Mouse (Mus musculus) heart, embryonic 12.5 days (tissue): ENCODE measurements around the gene Miip. TPM values are rescaled to one million over a fixed set of nuclear protein-coding genes. Genes with fewer than 3 reads are reported as not detected.

Experiments used
- ATAC-seq: fragments of 200-750 bp; cut with Nextera tagmentation; 2 replicates; pipeline ENCODE4 v1.8.0; 2017; ENCODE audit warnings: moderate TSS enrichment, moderate library complexity; ENCODE audit not compliant: insufficient number of reproducible peaks, low FRiP score
- H3K27ac ChIP-seq: fragments of 300-500 bp; sonication (generic); 2 replicates; pipeline ENCODE4 v1.5.1; 2016; ENCODE audit warnings: mild to moderate bottlenecking, moderate library complexity; ENCODE audit not compliant: poor library complexity, severe bottlenecking
- H3K27me3 ChIP-seq: fragments of 300-500 bp; sonication (generic); replicated peaks from 2 replicates; pipeline ENCODE4 v1.6.1; 2016; ENCODE audit warnings: mild to moderate bottlenecking, moderate library complexity
- H3K36me3 ChIP-seq: fragments of 300-500 bp; sonication (generic); 2 replicates; pipeline ENCODE4 v1.6.1; 2016; ENCODE audit warnings: mild to moderate bottlenecking, moderate library complexity
- H3K4me1 ChIP-seq: fragments of 300-500 bp; sonication (generic); replicated peaks from 2 replicates; pipeline ENCODE4 v1.6.1; 2016; ENCODE audit warnings: mild to moderate bottlenecking
- H3K4me2 ChIP-seq: fragments of 300-500 bp; sonication (generic); 2 replicates; pipeline ENCODE4 v1.6.1; 2016; ENCODE audit warnings: mild to moderate bottlenecking, moderate library complexity
- H3K4me3 ChIP-seq: fragments of 300-500 bp; sonication (generic); 2 replicates; pipeline ENCODE4 v1.5.1; 2016; ENCODE audit warnings: mild to moderate bottlenecking
- H3K9ac ChIP-seq: fragments of 300-500 bp; sonication (generic); 2 replicates; pipeline ENCODE4 v1.6.1; 2016; ENCODE audit warnings: mild to moderate bottlenecking, moderate library complexity
- H3K9me3 ChIP-seq: fragments of 300-500 bp; sonication (generic); replicated peaks from 2 replicates; pipeline ENCODE4 v1.6.1; 2016; ENCODE audit warnings: mild to moderate bottlenecking, moderate library complexity
- WGBS: fragments of 180-500 bp; shearing (Covaris S2); methylation state at CpG from one replicate; pipeline ENCODE4 v1.1.7; 2016; 5-methylcytosine and 5-hydroxymethylcytosine counted together
- polyA plus RNA-seq: library from polyadenylated mRNA; unstranded; fragments of >200 nt; fragmentation: Nextera tagmentation; extraction: Ambion mirVana; gene quantifications from 2 replicates; pipeline ENCODE4 v1.2.1, GENCODE M21; 2016

Miip gene
- polyA plus RNA-seq = 23.4 and 26.3 TPM in 2 replicates

- H3K4me3 ChIP-seq = peak within 1 kb of the TSS; percentile 74
- H3K36me3 ChIP-seq = peaks cover 49% of the 10 kb centered on the region
- peaks cover 23% of the 10 kb centered on the region for H3K4me1 ChIP-seq
- H3K9me3 ChIP-seq = no peaks in the 10 kb centered on the region
- under 1% methylated on average over 30 of the region's 30 CpGs for WGBS
- peak within 1 kb of the TSS; percentile 77 for H3K9ac ChIP-seq
- H3K27ac ChIP-seq = peak within 1 kb of the TSS; percentile 73
- ATAC-seq = peak; percentile 98
- no peaks in the 10 kb centered on the region for H3K27me3 ChIP-seq
- H3K4me2 ChIP-seq = peak within 1 kb of the TSS; percentile 84
Measured at GRCm38 (mm10) chr4:147868450-147869031, at the start of gene Miip, which contains the start of gene Fv1. Gene Miip (minus strand): TSS chr4:147868816. Gene Fv1 (plus strand): TSS chr4:147868979.

GRCm38 (mm10) chr4:147909486-147909885, 40.9 kb upstream of the Miip start:
- H3K9ac ChIP-seq = no peak overlapping the region
- peaks cover 43% of the 10 kb centered on the region for H3K36me3 ChIP-seq
- H3K4me2 ChIP-seq = no peak overlapping the region
- no peak for ATAC-seq
- no peak overlapping the region for H3K4me3 ChIP-seq
- peaks cover 16% of the 10 kb centered on the region for H3K4me1 ChIP-seq
- H3K9me3 ChIP-seq = no peaks in the 10 kb centered on the region
- 84% methylated on average over 5 of the region's 5 CpGs for WGBS
- H3K27ac ChIP-seq = no peak overlapping the region
- H3K27me3 ChIP-seq = no peaks in the 10 kb centered on the region

- WGBS = 72% methylated on average over 5 of the region's 5 CpGs
- ATAC-seq = no peak
- no peaks in the 10 kb centered on the region for H3K9me3 ChIP-seq
Measured at GRCm38 (mm10) chr4:147906230-147906629, 37.6 kb upstream of the Miip start.

GRCm38 (mm10) chr4:147905090-147905659, 36.6 kb upstream of the Miip start:
- peak; percentile 1; the same call in 1 of the 2 replicates for ATAC-seq
- Histone ChIP-seq H3K4me2 (peak overlapping the region; percentile 72), H3K36me3 (peaks cover 39% of the 10 kb centered on the region), H3K4me1 (peaks cover 33% of the 10 kb centered on the region), H3K27ac (peak overlapping the region; percentile 8; the same call in 1 of the 2 replicates), H3K4me3 (peak overlapping the region; percentile 78), H3K9ac (peak overlapping the region; percentile 88), H3K27me3 (no peaks in the 10 kb centered on the region), H3K9me3 (no peaks in the 10 kb centered on the region)
- WGBS = 1% methylated on average over 8 of the region's 8 CpGs

More at GRCm38 (mm10) chr4:147906230-147906629, 37.6 kb upstream of the Miip start:
- Histone ChIP-seq H3K27ac (no peak overlapping the region), H3K4me1 (peaks cover 23% of the 10 kb centered on the region), H3K4me3 (no peak overlapping the region), H3K36me3 (peaks cover 38% of the 10 kb centered on the region), H3K9ac (no peak overlapping the region), H3K27me3 (no peaks in the 10 kb centered on the region), H3K4me2 (no peak overlapping the region)

- Histone ChIP-seq H3K9me3 (no peaks in the 10 kb centered on the region), H3K4me1 (peaks cover 37% of the 10 kb centered on the region), H3K9ac (peak within 1 kb of the TSS; percentile 88), H3K27me3 (no peaks in the 10 kb centered on the region), H3K4me3 (peak within 1 kb of the TSS; percentile 78), H3K27ac (peak within 1 kb of the TSS; percentile 86), H3K4me2 (peak within 1 kb of the TSS; percentile 72), H3K36me3 (peaks cover 39% of the 10 kb centered on the region)
- WGBS = under 1% methylated on average over 57 of the region's 59 CpGs
- ATAC-seq = peak; percentile 96
Measured at GRCm38 (mm10) chr4:147904313-147905089, 35.9 kb upstream of the Miip start, which contains the start of gene Mfn2. Gene Mfn2 (minus strand): TSS chr4:147904704.

GRCm38 (mm10) chr4:147903601-147904000, 35.0 kb upstream of the Miip start:
- peak overlapping the region; percentile 88 for H3K9ac ChIP-seq
- no peaks in the 10 kb centered on the region for H3K27me3 ChIP-seq
- H3K36me3 ChIP-seq = peaks cover 44% of the 10 kb centered on the region
- 72% methylated on average over 3 of the region's 3 CpGs for WGBS
- no peak for ATAC-seq
- H3K4me1 ChIP-seq = peaks cover 42% of the 10 kb centered on the region
- no peaks in the 10 kb centered on the region for H3K9me3 ChIP-seq
- H3K4me2 ChIP-seq = peak overlapping the region; percentile 72
- H3K27ac ChIP-seq = peak overlapping the region; percentile 86
- H3K4me3 ChIP-seq = peak overlapping the region; percentile 78

- peaks cover 47% of the 10 kb centered on the region for H3K4me1 ChIP-seq
- peak overlapping the region; percentile 72 for H3K4me2 ChIP-seq
- 86% methylated on average over 12 of the region's 12 CpGs for WGBS
- no peak for ATAC-seq
- no peaks in the 10 kb centered on the region for H3K9me3 ChIP-seq
- peak overlapping the region; percentile 88; the same call in 1 of the 2 replicates for H3K9ac ChIP-seq
- peak overlapping the region; percentile 78 for H3K4me3 ChIP-seq
- no peaks in the 10 kb centered on the region for H3K27me3 ChIP-seq
- H3K36me3 ChIP-seq = peaks cover 50% of the 10 kb centered on the region
- no peak overlapping the region for H3K27ac ChIP-seq
Measured at GRCm38 (mm10) chr4:147902906-147903500, 34.4 kb upstream of the Miip start.

- 62% methylated on average over 7 of the region's 7 CpGs for WGBS
- H3K4me1 ChIP-seq = peaks cover 66% of the 10 kb centered on the region
- no peak for ATAC-seq
Measured at GRCm38 (mm10) chr4:147900452-147900851, 31.8 kb upstream of the Miip start.

GRCm38 (mm10) chr4:147897348-147897747, 28.7 kb upstream of the Miip start:
- Histone ChIP-seq H3K9ac (peak overlapping the region; percentile 50; the same call in 1 of the 2 replicates), H3K4me1 (peaks cover 49% of the 10 kb centered on the region), H3K9me3 (no peaks in the 10 kb centered on the region), H3K4me2 (peak overlapping the region; percentile 15; the same call in 1 of the 2 replicates), H3K27me3 (no peaks in the 10 kb centered on the region), H3K4me3 (no peak overlapping the region), H3K36me3 (peaks cover 94% of the 10 kb centered on the region), H3K27ac (peak overlapping the region; percentile 97)
- 58% methylated on average over 3 of the region's 3 CpGs for WGBS
- ATAC-seq = peak; percentile 34; the same call in 1 of the 2 replicates

More at GRCm38 (mm10) chr4:147900452-147900851, 31.8 kb upstream of the Miip start:
- Histone ChIP-seq H3K9me3 (no peaks in the 10 kb centered on the region), H3K4me3 (no peak overlapping the region), H3K36me3 (peaks cover 74% of the 10 kb centered on the region), H3K4me2 (0 out of 2 replicates have a peak overlapping the region, but pooled peaks have one; percentile 36), H3K27ac (peak overlapping the region; percentile 67), H3K27me3 (no peaks in the 10 kb centered on the region), H3K9ac (peak overlapping the region; percentile 50; the same call in 1 of the 2 replicates)

- no peak overlapping the region for H3K4me3 ChIP-seq
- no peak overlapping the region; the same call in 1 of the 2 replicates for H3K4me2 ChIP-seq
- H3K36me3 ChIP-seq = peaks cover 94% of the 10 kb centered on the region
- 22% methylated on average over 1 of the region's 1 CpGs for WGBS
- no peaks in the 10 kb centered on the region for H3K27me3 ChIP-seq
- H3K4me1 ChIP-seq = peaks cover 49% of the 10 kb centered on the region
- H3K9me3 ChIP-seq = no peaks in the 10 kb centered on the region
- peak overlapping the region; percentile 50; the same call in 1 of the 2 replicates for H3K9ac ChIP-seq
- H3K27ac ChIP-seq = peak overlapping the region; percentile 97
- peak; percentile 56 for ATAC-seq
Measured at GRCm38 (mm10) chr4:147896411-147896810, 27.8 kb upstream of the Miip start.
